Mouse (Mus musculus) thymus, adult 2 months (tissue): Measurements from ENCODE around the gene Mtmr11.

Source experiments
- CTCF ChIP-seq: fragments of 200-500 bp; IDR thresholded peaks from 2 replicates; pipeline ENCODE4 v1.5.1; 2012; ENCODE audit warnings: mild to moderate bottlenecking, control low read depth, low read length, moderate library complexity, borderline replicate concordance; ENCODE audit not compliant: control insufficient read depth, poor library complexity, insufficient read depth; ENCODE audit errors: extremely low read depth
- POLR2A ChIP-seq: fragments of 200-500 bp; IDR thresholded peaks from 2 replicates; pipeline ENCODE4 v1.6.1; 2012; ENCODE audit warnings: mild to moderate bottlenecking, low read length, control low read depth, moderate library complexity; ENCODE audit not compliant: control insufficient read depth, poor library complexity, insufficient read depth; ENCODE audit errors: extremely low read depth

GRCm38 (mm10) chr3:96196437-96197128 is 34.8 kb downstream of the Mtmr11 start:
- no peak for TF ChIP-seq CTCF
- TF ChIP-seq POLR2A = no peak
